Mouse (Mus musculus): ENCODE results near the gene Mecom. TPM values are rescaled to one million over a fixed set of nuclear protein-coding genes. Genes with fewer than 3 reads are reported as not detected.
A peak's percentile ranks its signal among the peaks of the same experiment; 100 is the strongest.

The Mecom gene
- polyA plus RNA-seq, 1 experiment from 2014 or later: 22.4 TPM

- ATAC-seq: no peak
- TF ChIP-seq CTCF (IDR thresholded peaks at IDR 0.05): no peak
- no peak for TF ChIP-seq EP300 (IDR thresholded peaks at IDR 0.05)
- WGBS: 73% methylated on average over 6 of the region's 6 CpGs
Measured at GRCm38 (mm10) chr3:30086139-30086538, 461.7 kb downstream of the Mecom start.

GRCm38 (mm10) chr3:30083842-30084241 is 464.0 kb downstream of the Mecom start:
- Histone ChIP-seq H3K27ac (ENCODE audit: low read length) (no peak overlapping the region), H3K36me3 (ENCODE audit: insufficient read depth, low read length) (no peaks in the 10 kb centered on the region), H3K4me1 (ENCODE audit: insufficient read depth, low read depth, low read length) (no peaks in the 10 kb centered on the region), H3K4me2 (replicated peaks; ENCODE audit: low read depth, low read length) (no peak overlapping the region), H3K9me3 (ENCODE audit: low read length) (no peaks in the 10 kb centered on the region), H3K4me3 (ENCODE audit: low read depth, low read length) (no peak overlapping the region), H3K27me3 (replicated peaks; ENCODE audit: insufficient read depth, low read length) (no peaks in the 10 kb centered on the region), H3K9ac (replicated peaks; ENCODE audit: low read depth) (no peak overlapping the region)
- no peak for TF ChIP-seq EP300 (IDR thresholded peaks at IDR 0.05)
- no peak for TF ChIP-seq CTCF (IDR thresholded peaks at IDR 0.05)
- DNase-seq (ENCODE audit: low spot score) (no peak), ATAC-seq (no peak)
- 65% methylated on average over 1 of the region's 1 CpGs for WGBS

More at GRCm38 (mm10) chr3:30086139-30086538, 461.7 kb downstream of the Mecom start:
- no peaks in the 10 kb centered on the region for H3K27me3 ChIP-seq (replicated peaks; ENCODE audit: insufficient read depth, low read length)
- no peak overlapping the region for H3K9ac ChIP-seq (replicated peaks; ENCODE audit: low read depth)
- H3K36me3 ChIP-seq (ENCODE audit: insufficient read depth, low read length): no peaks in the 10 kb centered on the region
- no peaks in the 10 kb centered on the region for H3K4me1 ChIP-seq (ENCODE audit: insufficient read depth, low read depth, low read length)
- no peak overlapping the region for H3K4me3 ChIP-seq (ENCODE audit: low read depth, low read length)
- H3K9me3 ChIP-seq (ENCODE audit: low read length): no peaks in the 10 kb centered on the region
- H3K27ac ChIP-seq (ENCODE audit: low read length): no peak overlapping the region
- no peak for DNase-seq (ENCODE audit: low spot score)
- no peak overlapping the region for H3K4me2 ChIP-seq (replicated peaks; ENCODE audit: low read depth, low read length)

GRCm38 (mm10) chr3:30083268-30083667 is 464.5 kb downstream of the Mecom start:
- 88% methylated on average over 9 of the region's 9 CpGs for WGBS
- DNase-seq (ENCODE audit: low spot score) (no peak), ATAC-seq (no peak)
- no peaks in the 10 kb centered on the region for H3K27me3 ChIP-seq (replicated peaks; ENCODE audit: insufficient read depth, low read length)
- no peaks in the 10 kb centered on the region for H3K36me3 ChIP-seq (ENCODE audit: insufficient read depth, low read length)
- TF ChIP-seq EP300 (IDR thresholded peaks at IDR 0.05) (no peak), CTCF (IDR thresholded peaks at IDR 0.05) (no peak)
- no peak overlapping the region for H3K4me3 ChIP-seq (ENCODE audit: low read depth, low read length)
- no peaks in the 10 kb centered on the region for H3K9me3 ChIP-seq (ENCODE audit: low read length)
- H3K4me2 ChIP-seq (replicated peaks; ENCODE audit: low read depth, low read length): no peak overlapping the region
- no peaks in the 10 kb centered on the region for H3K4me1 ChIP-seq (ENCODE audit: insufficient read depth, low read depth, low read length)
- H3K9ac ChIP-seq (replicated peaks; ENCODE audit: low read depth): no peak overlapping the region
- H3K27ac ChIP-seq (ENCODE audit: low read length): no peak overlapping the region

- WGBS: 58% methylated on average over 7 of the region's 7 CpGs
- H3K4me3 ChIP-seq (ENCODE audit: low read depth, low read length): no peak overlapping the region
- no peaks in the 10 kb centered on the region for H3K9me3 ChIP-seq (ENCODE audit: low read length)
- TF ChIP-seq EP300 (IDR thresholded peaks at IDR 0.05): no peak
- peak; percentile 33; the same call in 1 of the 2 replicates for TF ChIP-seq CTCF (IDR thresholded peaks at IDR 0.05)
- ATAC-seq (peak; percentile 17; the same call in 1 of the 2 replicates), DNase-seq (ENCODE audit: low spot score) (peak; percentile 38)
- H3K27ac ChIP-seq (ENCODE audit: low read length): no peak overlapping the region
- no peaks in the 10 kb centered on the region for H3K27me3 ChIP-seq (replicated peaks; ENCODE audit: insufficient read depth, low read length)
- no peaks in the 10 kb centered on the region for H3K4me1 ChIP-seq (ENCODE audit: insufficient read depth, low read depth, low read length)
- no peak overlapping the region for H3K9ac ChIP-seq (replicated peaks; ENCODE audit: low read depth)
- no peak overlapping the region for H3K4me2 ChIP-seq (replicated peaks; ENCODE audit: low read depth, low read length)
- no peaks in the 10 kb centered on the region for H3K36me3 ChIP-seq (ENCODE audit: insufficient read depth, low read length)
Measured at GRCm38 (mm10) chr3:30080827-30081226, 467.0 kb downstream of the Mecom start.

- no peaks in the 10 kb centered on the region for H3K4me1 ChIP-seq (ENCODE audit: insufficient read depth, low read depth, low read length)
- DNase-seq (ENCODE audit: low spot score) (no peak), ATAC-seq (no peak)
- H3K4me3 ChIP-seq (ENCODE audit: low read depth, low read length): no peak overlapping the region
- no peak overlapping the region for H3K4me2 ChIP-seq (replicated peaks; ENCODE audit: low read depth, low read length)
- no peaks in the 10 kb centered on the region for H3K9me3 ChIP-seq (ENCODE audit: low read length)
- no peak overlapping the region for H3K27ac ChIP-seq (ENCODE audit: low read length)
- TF ChIP-seq EP300 (IDR thresholded peaks at IDR 0.05) (no peak), CTCF (IDR thresholded peaks at IDR 0.05) (no peak)
- no peak overlapping the region for H3K9ac ChIP-seq (replicated peaks; ENCODE audit: low read depth)
- no peaks in the 10 kb centered on the region for H3K36me3 ChIP-seq (ENCODE audit: insufficient read depth, low read length)
- 64% methylated on average over 7 of the region's 7 CpGs for WGBS
- no peaks in the 10 kb centered on the region for H3K27me3 ChIP-seq (replicated peaks; ENCODE audit: insufficient read depth, low read length)
Measured at GRCm38 (mm10) chr3:30076522-30076921, 471.3 kb downstream of the Mecom start.

GRCm38 (mm10) chr3:30071271-30071670 is 476.5 kb downstream of the Mecom start:
- Histone ChIP-seq H3K4me3 (ENCODE audit: low read depth, low read length) (no peak overlapping the region), H3K9ac (replicated peaks; ENCODE audit: low read depth) (no peak overlapping the region), H3K36me3 (ENCODE audit: insufficient read depth, low read length) (no peaks in the 10 kb centered on the region), H3K4me2 (replicated peaks; ENCODE audit: low read depth, low read length) (no peak overlapping the region), H3K4me1 (ENCODE audit: insufficient read depth, low read depth, low read length) (no peaks in the 10 kb centered on the region), H3K27ac (ENCODE audit: low read length) (no peak overlapping the region), H3K27me3 (replicated peaks; ENCODE audit: insufficient read depth, low read length) (no peaks in the 10 kb centered on the region), H3K9me3 (ENCODE audit: low read length) (no peaks in the 10 kb centered on the region)
- TF ChIP-seq EP300 (IDR thresholded peaks at IDR 0.05): no peak
- no peak for TF ChIP-seq CTCF (IDR thresholded peaks at IDR 0.05)
- ATAC-seq: no peak
- no peak for DNase-seq (ENCODE audit: low spot score)

GRCm38 (mm10) chr3:30066519-30066918 is 481.3 kb downstream of the Mecom start:
- Histone ChIP-seq H3K36me3 (ENCODE audit: insufficient read depth, low read length) (no peaks in the 10 kb centered on the region), H3K4me2 (replicated peaks; ENCODE audit: low read depth, low read length) (no peak overlapping the region), H3K9me3 (ENCODE audit: low read length) (no peaks in the 10 kb centered on the region), H3K27me3 (replicated peaks; ENCODE audit: insufficient read depth, low read length) (no peaks in the 10 kb centered on the region), H3K4me3 (ENCODE audit: low read depth, low read length) (no peak overlapping the region), H3K27ac (ENCODE audit: low read length) (no peak overlapping the region), H3K9ac (replicated peaks; ENCODE audit: low read depth) (no peak overlapping the region), H3K4me1 (ENCODE audit: insufficient read depth, low read depth, low read length) (no peaks in the 10 kb centered on the region)
- DNase-seq (ENCODE audit: low spot score) (no peak), ATAC-seq (no peak)
- WGBS: 56% methylated on average over 7 of the region's 7 CpGs
- TF ChIP-seq CTCF (IDR thresholded peaks at IDR 0.05) (no peak), EP300 (IDR thresholded peaks at IDR 0.05) (no peak)
